Mouse (Mus musculus) heart, postnatal 36 days (tissue): Measurements from ENCODE around the gene Gm826. TPM values are rescaled to one million over a fixed set of nuclear protein-coding genes. Genes with fewer than 3 reads are reported as not detected.

ENCODE experiments used
- DNase-seq, 2 experiments: peaks; one replicate each; pipeline ENCODE4 v3.0.0; 2021 to 2022
- intact Hi-C: fragments of 180-260 bp; cut with DNase I; formaldehyde crosslinking; loops from one replicate; pipeline ENCODE4 v1.15.1; 2025
- total RNA-seq, 2 experiments: library from RNA; stranded (reverse); gene quantifications; 2 replicates each; pipeline ENCODE4 v1.2.3; 2021

The Gm826 gene
- total RNA-seq: 1 to 10 TPM; 7.1 to 8.8 TPM

DNA sequence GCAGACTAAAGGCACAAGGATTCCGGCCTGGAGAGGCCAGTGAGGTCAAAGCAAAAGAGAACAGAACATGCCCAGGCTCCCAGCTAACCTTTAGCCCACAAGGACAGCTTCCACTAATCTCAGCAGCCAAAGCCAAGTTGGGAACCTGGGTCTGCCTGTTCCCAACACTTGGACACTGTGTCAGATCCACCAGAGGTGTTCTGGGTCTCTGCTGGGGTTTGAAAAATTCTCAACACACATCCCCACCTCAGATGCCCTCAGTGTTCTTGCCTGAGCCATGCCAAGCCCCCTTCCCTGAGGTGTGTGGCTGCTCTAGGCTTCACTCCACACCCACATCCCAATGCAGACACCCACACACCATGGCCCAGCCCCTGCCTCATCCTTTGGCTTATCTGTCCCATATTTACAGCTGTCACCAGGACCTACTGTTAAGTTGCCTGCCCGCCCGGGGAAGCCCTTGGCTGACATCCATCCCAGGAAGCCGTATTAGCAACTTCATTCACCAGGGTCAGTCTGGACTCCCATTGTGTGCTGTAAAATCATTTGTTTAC, at the start of gene Gm826:
TSS of gene Gm826 (minus strand) at position 52 of the 551 bp plus-strand sequence.
- peak; percentile 42 to 56 for DNase-seq
- intact Hi-C loops: no loop called here

GRCm38 (mm10) chr2:160383418-160383817, 49.5 kb upstream of the Gm826 start:
- DNase-seq: no peak
- intact Hi-C loops: no loop called here

DNA sequence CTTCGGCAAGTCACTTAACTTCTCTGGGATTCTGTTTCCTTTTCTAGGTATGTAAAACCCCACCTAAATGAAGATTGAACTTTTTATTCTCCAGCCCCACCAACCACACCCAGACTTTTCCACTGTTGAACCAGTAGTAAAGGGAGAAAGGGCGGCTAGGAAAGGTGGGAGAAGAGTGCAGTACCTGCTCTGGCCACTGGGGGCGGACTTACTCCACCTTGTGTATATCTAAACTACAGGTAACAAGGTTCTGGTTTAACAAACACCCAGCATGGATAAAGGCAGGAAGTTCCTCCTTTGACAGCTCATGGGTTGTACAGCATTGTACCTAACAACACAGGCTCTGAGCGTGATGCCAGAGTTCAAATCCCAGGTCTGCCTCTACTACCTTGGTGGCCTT, 44.3 kb upstream of the Gm826 start:
- DNase-seq: peak in 1 of 2 experiments; percentile 68
- intact Hi-C loops: loop anchor here (1.0 kb wide), 1 partner anchor 200 kb away; no protein-coding TSS in a partner anchor

DNA sequence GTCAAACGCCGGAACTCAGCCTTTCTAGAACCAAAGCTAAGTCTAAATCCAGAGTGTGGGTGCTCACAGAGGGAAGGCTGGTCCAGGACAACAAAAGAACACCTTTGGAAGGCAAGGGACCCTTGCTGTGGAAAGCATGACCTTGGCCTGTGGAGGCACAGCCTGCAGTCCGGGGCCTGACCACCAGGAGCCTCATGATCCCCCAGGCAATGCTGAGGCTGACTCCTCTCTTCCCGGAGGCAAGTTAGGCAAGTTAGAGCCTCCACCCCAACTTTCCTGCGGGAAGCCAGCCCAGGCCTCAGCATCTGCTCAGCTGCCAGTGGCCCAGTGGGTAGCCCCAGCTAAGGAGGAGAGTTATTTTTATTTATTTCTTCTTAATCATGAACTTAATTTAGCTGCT, 42.3 kb upstream of the Gm826 start:
- no peak for DNase-seq
- intact Hi-C loops: no loop called here

DNA sequence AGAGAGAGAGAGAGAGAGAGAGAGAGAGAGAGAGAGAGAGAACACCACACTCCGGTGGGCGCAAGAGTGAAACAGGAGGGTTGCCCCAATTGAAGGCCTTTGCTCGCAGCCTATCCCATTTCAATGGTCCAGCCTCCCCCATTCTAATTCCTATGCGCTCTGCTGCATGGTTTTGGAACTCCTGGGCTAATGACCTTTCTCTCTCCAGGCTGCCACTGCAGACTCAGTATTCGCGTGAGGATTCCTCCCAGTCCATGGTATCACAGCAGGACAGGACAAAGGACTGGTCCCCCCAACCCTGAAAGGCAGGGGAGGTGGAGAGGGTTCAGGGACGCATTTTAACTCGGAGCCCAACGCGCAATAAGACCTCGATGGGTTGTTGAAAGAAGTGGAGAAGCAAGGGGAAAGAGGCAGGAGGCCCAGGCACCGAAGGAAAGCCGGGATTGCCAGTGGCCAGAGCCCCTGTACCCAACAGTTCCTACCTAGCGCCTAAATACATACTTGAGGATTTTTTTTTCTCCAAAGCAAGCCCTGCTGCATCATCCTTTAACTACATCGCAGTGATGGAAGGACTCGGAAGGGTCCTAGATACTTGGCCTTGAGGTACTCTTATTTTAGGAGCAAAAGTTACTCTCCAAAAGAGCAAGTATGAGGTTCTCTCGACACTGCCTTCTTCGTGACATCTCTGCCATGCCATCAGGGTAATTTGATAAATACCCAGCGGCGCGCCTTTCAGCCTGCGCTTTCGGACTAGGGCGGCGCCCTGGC, 35.9 kb upstream of the Gm826 start:
- no peak for DNase-seq
- intact Hi-C loops: loop anchor here (2.0 to 10.0 kb wide), 6 partner anchors 198 to 1458 kb away; no protein-coding TSS in a partner anchor

- DNase-seq: no peak
- intact Hi-C loops: loop anchor here (2.0 to 10.0 kb wide), 6 partner anchors 196 to 1456 kb away; no protein-coding TSS in a partner anchor
Observed at GRCm38 (mm10) chr2:160368422-160369357, 34.7 kb upstream of the Gm826 start.

GRCm38 (mm10) chr2:160367448-160368208, 33.7 kb upstream of the Gm826 start:
- intact Hi-C loops: loop anchor here (2.0 to 10.0 kb wide), 7 partner anchors 195 to 1455 kb away; no protein-coding TSS in a partner anchor
- peak; percentile 94 for DNase-seq

GRCm38 (mm10) chr2:160366980-160367338, 33.0 kb upstream of the Gm826 start, which contains the start of gene Mafb:
TSS of gene Mafb (minus strand) at chr2:160367065.
- intact Hi-C loops: loop anchor here (2.0 to 10.0 kb wide), 6 partner anchors 195 to 1455 kb away; no protein-coding TSS in a partner anchor
- peak; percentile 97 for DNase-seq

GRCm38 (mm10) chr2:160366111-160366979, 32.4 kb upstream of the Gm826 start:
- DNase-seq: no peak

DNA sequence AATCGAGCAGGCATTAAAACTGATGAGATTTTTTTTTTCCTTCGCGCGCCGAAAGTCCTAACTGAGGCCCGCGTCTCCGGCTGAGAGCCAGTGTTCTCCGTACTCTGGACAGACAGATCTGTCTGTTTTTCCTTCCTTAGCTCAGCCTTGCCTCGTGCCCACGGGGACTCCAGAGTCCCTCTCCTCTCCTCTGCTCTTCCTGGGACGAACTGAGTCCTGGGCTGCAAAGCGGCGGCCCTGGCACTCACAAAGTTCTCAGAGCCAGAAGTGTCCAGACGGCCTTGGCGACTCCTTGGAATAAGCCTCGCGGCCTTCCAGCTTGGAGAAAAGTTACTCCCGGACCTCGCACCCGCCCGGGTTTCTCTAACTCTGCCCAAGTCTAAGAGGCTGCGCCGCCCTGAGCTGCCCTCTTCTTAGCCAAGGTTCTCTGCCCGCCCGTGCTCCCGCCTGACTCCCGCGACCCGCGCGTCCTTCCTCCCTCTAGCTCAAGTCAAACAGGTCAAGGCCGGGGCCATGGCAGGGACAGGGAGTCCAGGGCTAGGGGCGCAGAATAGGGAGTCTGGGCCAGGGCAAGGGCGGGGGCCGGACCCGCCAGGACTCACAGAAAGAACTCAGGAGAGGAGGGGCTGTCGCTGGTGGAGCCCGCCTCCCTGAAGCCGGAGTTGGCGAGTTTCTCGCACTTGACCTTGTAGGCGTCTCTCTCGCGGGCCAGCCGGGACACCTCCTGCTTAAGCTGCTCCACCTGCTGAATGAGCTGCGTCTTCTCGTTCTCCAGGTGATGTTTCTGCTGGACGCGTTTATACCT, 31.3 kb upstream of the Gm826 start:
- DNase-seq: peak; percentile 61 to 73
- intact Hi-C loops: loop anchor here (5.0 to 10.0 kb wide), 5 partner anchors 193 to 1453 kb away; no protein-coding TSS in a partner anchor

More at GRCm38 (mm10) chr2:160366111-160366979, 32.4 kb upstream of the Gm826 start:
- intact Hi-C loops: loop anchor here (2.0 to 10.0 kb wide), 6 partner anchors 194 to 1454 kb away; no protein-coding TSS in a partner anchor

GRCm38 (mm10) chr2:160364666-160365065, 30.7 kb upstream of the Gm826 start:
- intact Hi-C loops: loop anchor here (5.0 to 10.0 kb wide), 5 partner anchors 192 to 1452 kb away; no protein-coding TSS in a partner anchor
- no peak for DNase-seq

GRCm38 (mm10) chr2:160364128-160364650, 30.2 kb upstream of the Gm826 start:
- intact Hi-C loops: loop anchor here (10.0 kb wide), 1 partner anchor 359 kb away; no protein-coding TSS in a partner anchor
- DNase-seq: no peak

DNA sequence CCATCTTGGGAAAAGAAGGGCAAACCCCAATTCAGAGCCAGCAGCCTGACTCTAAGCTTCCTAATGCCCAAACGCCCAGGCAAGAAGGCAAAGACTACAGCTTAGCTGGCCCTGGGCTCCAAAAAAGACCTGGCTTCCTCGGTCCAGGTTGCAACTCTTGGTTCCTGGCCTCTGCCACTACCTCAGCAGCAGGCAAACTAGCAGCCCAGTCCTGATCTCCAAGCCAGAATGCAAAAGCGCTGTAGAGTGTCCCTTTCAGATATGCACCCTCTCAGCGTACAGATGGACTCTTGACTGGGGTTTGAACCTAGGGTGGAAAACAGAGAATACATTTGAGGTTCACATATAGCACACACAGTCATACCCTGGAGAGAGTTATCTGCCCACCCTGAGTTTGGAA, 29.2 kb upstream of the Gm826 start:
- intact Hi-C loops: loop anchor here (10.0 kb wide), 1 partner anchor 358 kb away; no protein-coding TSS in a partner anchor
- DNase-seq: no peak

DNA sequence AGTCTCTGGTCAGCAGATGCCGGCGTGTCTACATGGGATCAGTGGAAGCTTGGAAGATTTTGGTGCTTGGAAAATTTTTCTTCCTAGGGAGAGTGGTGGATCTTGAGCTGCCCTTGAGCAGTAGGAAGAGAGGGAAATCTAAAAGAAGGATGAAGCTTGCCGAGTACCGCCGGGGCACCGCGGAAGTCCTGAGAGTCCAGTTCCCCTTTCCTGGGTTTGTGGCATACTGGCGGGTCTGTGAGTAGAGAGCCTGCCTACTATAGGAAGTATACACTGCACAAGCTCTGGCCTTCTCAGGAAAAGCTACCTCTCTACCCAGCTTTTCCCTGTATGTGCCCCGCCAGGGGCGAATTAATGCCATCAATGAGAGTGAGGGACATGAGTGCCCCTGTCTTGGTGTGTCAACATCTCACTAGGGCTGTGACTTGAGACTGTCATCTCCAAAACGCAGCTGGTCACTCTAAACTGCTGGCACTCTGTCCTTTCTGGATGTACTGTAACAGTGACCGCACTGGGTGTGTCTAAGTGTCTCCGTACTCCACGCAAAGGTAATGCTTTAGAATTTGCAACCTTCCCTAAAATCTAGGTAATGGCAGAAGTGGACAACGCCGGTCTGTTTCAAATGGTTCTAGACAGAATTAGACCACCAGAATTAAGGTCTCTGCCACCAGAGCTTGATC, 27.6 kb upstream of the Gm826 start:
- DNase-seq: no peak
- intact Hi-C loops: loop anchor here (10.0 kb wide), 1 partner anchor 357 kb away; no protein-coding TSS in a partner anchor

DNA sequence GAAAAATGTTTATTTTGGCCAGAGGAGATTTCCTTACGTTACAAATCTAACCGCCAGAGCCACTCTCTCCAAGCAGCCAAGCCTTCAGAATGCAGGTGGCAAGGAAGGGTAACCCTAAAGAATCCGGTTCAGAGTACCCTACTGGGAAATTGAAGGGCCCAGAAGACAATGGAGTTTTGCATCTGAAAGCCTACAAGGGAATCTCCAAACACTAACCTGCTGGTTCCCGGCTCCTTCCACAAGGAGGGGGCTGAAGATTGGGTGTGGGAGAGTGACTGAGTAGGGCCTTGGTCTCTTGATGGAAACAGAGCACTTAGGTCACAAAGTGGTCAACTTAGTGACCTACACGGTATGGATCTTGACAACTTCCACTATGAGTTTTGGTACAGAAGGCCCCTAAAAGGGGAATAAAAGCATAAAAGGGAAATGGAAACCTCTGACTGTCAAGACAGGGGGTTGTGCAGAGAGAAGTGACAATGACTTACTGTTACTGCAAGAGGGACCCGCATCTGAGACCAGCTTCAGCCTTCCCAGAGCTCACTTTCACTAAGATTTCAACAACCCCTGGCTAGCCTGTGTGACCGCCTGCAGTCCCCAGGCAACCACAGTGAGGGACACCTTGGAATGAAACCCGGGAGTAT, 26.4 kb upstream of the Gm826 start:
- intact Hi-C loops: loop anchor here (10.0 kb wide), 1 partner anchor 356 kb away; no protein-coding TSS in a partner anchor

GRCm38 (mm10) chr2:160358896-160359295, 24.9 kb upstream of the Gm826 start:
- intact Hi-C loops: no loop called here
- no peak for DNase-seq

More for the DNA sequence above, 26.4 kb upstream of the Gm826 start:
- DNase-seq: no peak
